Mouse (Mus musculus): ENCODE measurements at regions not wholly inside any gene's neighbourhood (a gene's known extent, or its start where the extent isn't known, plus 50 kb on each side); places are given as distances from the start of the nearest gene placed in this dataset.

- no peak for DNase-seq (ENCODE audit: low spot score in 2 of 2)
Measured at GRCm38 (mm10) chr12:106479067-106479877, 469.2 kb downstream of the Vrk1 start.

GRCm38 (mm10) chr12:106479878-106480194 lies 469.8 kb downstream of the Vrk1 start:
- DNase-seq (ENCODE audit: low spot score in 2 of 2), result no peak

- no peak for DNase-seq (ENCODE audit: low spot score in 2 of 2)
Measured at GRCm38 (mm10) chr12:106480281-106481060, 470.4 kb downstream of the Vrk1 start.

GRCm38 (mm10) chr12:106501622-106502327 lies 491.7 kb downstream of the Vrk1 start:
- no peak for DNase-seq (ENCODE audit: low spot score in 2 of 2)

- no peak for DNase-seq (ENCODE audit: low spot score in 2 of 2)
Measured at GRCm38 (mm10) chr12:106504285-106504684, 494.3 kb downstream of the Vrk1 start.

GRCm38 (mm10) chr12:106514057-106514456 lies 504.0 kb downstream of the Vrk1 start:
- no peak for DNase-seq (ENCODE audit: low spot score in 2 of 2)

GRCm38 (mm10) chr12:106515257-106515788 lies 505.3 kb downstream of the Vrk1 start:
- DNase-seq (ENCODE audit: low spot score in 2 of 2), result no peak

- no peak for DNase-seq (ENCODE audit: low spot score in 2 of 2)
Measured at GRCm38 (mm10) chr12:106519141-106519540, 509.1 kb downstream of the Vrk1 start.

- DNase-seq (ENCODE audit: low spot score in 2 of 2), result no peak
Measured at GRCm38 (mm10) chr12:106524411-106524810, 514.4 kb downstream of the Vrk1 start.

GRCm38 (mm10) chr12:106527116-106527515 lies 517.1 kb downstream of the Vrk1 start:
- DNase-seq (ENCODE audit: low spot score in 2 of 2), result no peak

- DNase-seq (ENCODE audit: low spot score in 2 of 2), result no peak
Measured at GRCm38 (mm10) chr12:106527699-106528434, 517.8 kb downstream of the Vrk1 start.

GRCm38 (mm10) chr12:106528521-106528920 lies 518.5 kb downstream of the Vrk1 start:
- DNase-seq (ENCODE audit: low spot score in 2 of 2), result no peak

- DNase-seq (ENCODE audit: low spot score in 2 of 2), result no peak
Measured at GRCm38 (mm10) chr12:106529175-106529574, 519.1 kb downstream of the Vrk1 start.

- no peak for DNase-seq (ENCODE audit: low spot score in 2 of 2)
Measured at GRCm38 (mm10) chr12:106535086-106535485, 525.1 kb downstream of the Vrk1 start.

- no peak for DNase-seq (ENCODE audit: low spot score in 2 of 2)
Measured at GRCm38 (mm10) chr12:106535628-106536288, 525.7 kb downstream of the Vrk1 start.

- DNase-seq (ENCODE audit: low spot score in 2 of 2), result no peak
Measured at GRCm38 (mm10) chr12:106536289-106536636, 526.2 kb downstream of the Vrk1 start.

GRCm38 (mm10) chr12:106540003-106540402 lies 530.0 kb downstream of the Vrk1 start:
- DNase-seq (ENCODE audit: low spot score in 2 of 2), result no peak

- no peak for DNase-seq (ENCODE audit: low spot score in 2 of 2)
Measured at GRCm38 (mm10) chr12:106559566-106559965, 549.5 kb downstream of the Vrk1 start.

GRCm38 (mm10) chr12:106565263-106565681 lies 555.2 kb downstream of the Vrk1 start:
- DNase-seq (ENCODE audit: low spot score in 2 of 2), result no peak

GRCm38 (mm10) chr12:106566361-106566760 lies 556.3 kb downstream of the Vrk1 start:
- no peak for DNase-seq (ENCODE audit: low spot score in 2 of 2)

GRCm38 (mm10) chr12:106567116-106567515 lies 557.1 kb downstream of the Vrk1 start:
- DNase-seq (ENCODE audit: low spot score in 2 of 2), result no peak

Data from urinary bladder, postnatal 4 days (tissue).